Mouse (Mus musculus) liver, postnatal 0 days (tissue): ENCODE results near the gene Itgb8. TPM values are rescaled to one million over a fixed set of nuclear protein-coding genes. Genes with fewer than 3 reads are reported as not detected.

ENCODE experiments used
- ATAC-seq: fragments of 200-750 bp; cut with Nextera tagmentation; 2 replicates; pipeline ENCODE4 v1.8.0; 2017; ENCODE audit warnings: mild to moderate bottlenecking, moderate library complexity
- DNase-seq: peaks from one replicate; pipeline ENCODE4 v3.0.0-alpha.2; 2016
- H3K27ac ChIP-seq: fragments of 300-500 bp; sonication (generic); 2 replicates; pipeline ENCODE4 v1.5.1; 2014; ENCODE audit warnings: antibody characterized with exemption, moderate library complexity, mild to moderate bottlenecking, low read depth
- H3K27me3 ChIP-seq: fragments of 300-500 bp; sonication (generic); 2 replicates; pipeline ENCODE4 v1.6.1; 2014; ENCODE audit warnings: low read length, control low read depth, mixed read lengths; ENCODE audit not compliant: insufficient read depth
- H3K36me3 ChIP-seq: fragments of 300-500 bp; sonication (generic); replicated peaks from 2 replicates; pipeline ENCODE4 v1.6.1; 2014; ENCODE audit warnings: mild to moderate bottlenecking, control low read depth, low read length, moderate library complexity, mixed read lengths; ENCODE audit not compliant: insufficient read depth
- H3K4me1 ChIP-seq: fragments of 300-500 bp; sonication (generic); 2 replicates; pipeline ENCODE4 v1.6.1; 2014; ENCODE audit warnings: antibody characterized with exemption, mild to moderate bottlenecking, control low read depth; ENCODE audit not compliant: insufficient read depth
- H3K4me2 ChIP-seq: fragments of 300-500 bp; sonication (generic); 2 replicates; pipeline ENCODE4 v1.6.1; 2014; ENCODE audit warnings: low read depth, mild to moderate bottlenecking, low read length, moderate library complexity, mixed read lengths
- H3K4me3 ChIP-seq: fragments of 300-500 bp; sonication (generic); 2 replicates; pipeline ENCODE4 v1.5.1; 2014; ENCODE audit warnings: low read depth, low read length
- H3K9ac ChIP-seq: fragments of 300-500 bp; sonication (generic); replicated peaks from 2 replicates; pipeline ENCODE4 v1.6.1; 2014; ENCODE audit warnings: mild to moderate bottlenecking, moderate library complexity
- H3K9me3 ChIP-seq: fragments of 300-500 bp; sonication (generic); 2 replicates; pipeline ENCODE4 v1.6.1; 2016; ENCODE audit warnings: mild to moderate bottlenecking, control low read depth, low read length, mixed read lengths
- CTCF ChIP-seq: sonication (generic); IDR thresholded peaks from 2 replicates; pipeline ENCODE4 v1.5.1; 2016; ENCODE audit warnings: antibody characterized with exemption, low read depth
- EP300 ChIP-seq: IDR thresholded peaks from 2 replicates; pipeline ENCODE4 v1.6.1; 2016; ENCODE audit warnings: antibody characterized with exemption, low read depth, mild to moderate bottlenecking
- WGBS: fragments of 180-500 bp; shearing (Covaris S2); extraction: QIAGEN DNeasy Blood & Tissue Kit; methylation state at CpG from one replicate; pipeline ENCODE4 v1.1.7; 2014; ENCODE audit not compliant: insufficient replicate concordance; 5-methylcytosine and 5-hydroxymethylcytosine counted together
- polyA plus RNA-seq: library from polyadenylated mRNA; unstranded; fragments of >200 nt; fragmentation: Nextera tagmentation; extraction: Ambion mirVana; gene quantifications from 2 replicates; pipeline ENCODE4 v1.2.1, GENCODE M21; 2015

The Itgb8 gene
- polyA plus RNA-seq, 1 experiment from 2014 or later, result 0.19 TPM

GRCm38 (mm10) chr12:119146031-119146430, 92.6 kb downstream of the Itgb8 start:
- ATAC-seq, result no peak

GRCm38 (mm10) chr12:119137946-119138345, 100.7 kb downstream of the Itgb8 start:
- Histone ChIP-seq H3K27me3 (no peaks in the 10 kb centered on the region), H3K4me2 (no peak overlapping the region), H3K36me3 (no peaks in the 10 kb centered on the region), H3K4me3 (no peak overlapping the region), H3K9ac (no peak overlapping the region), H3K9me3 (no peaks in the 10 kb centered on the region), H3K27ac (no peak overlapping the region), H3K4me1 (no peaks in the 10 kb centered on the region)
- ATAC-seq, result no peak
- no peak for DNase-seq
- WGBS, result 56% methylated on average over 1 of the region's 1 CpGs
- TF ChIP-seq EP300 (no peak), CTCF (no peak)

More at GRCm38 (mm10) chr12:119146031-119146430, 92.6 kb downstream of the Itgb8 start:
- Histone ChIP-seq H3K9me3 (no peaks in the 10 kb centered on the region), H3K36me3 (no peaks in the 10 kb centered on the region), H3K4me1 (no peaks in the 10 kb centered on the region), H3K4me3 (no peak overlapping the region), H3K27ac (no peak overlapping the region), H3K27me3 (no peaks in the 10 kb centered on the region), H3K4me2 (no peak overlapping the region), H3K9ac (no peak overlapping the region)
- no peak for TF ChIP-seq EP300
- no peak for TF ChIP-seq CTCF
- WGBS, result 75% methylated on average over 1 of the region's 1 CpGs
- DNase-seq, result no peak

- H3K27ac ChIP-seq, result no peak overlapping the region
- no peaks in the 10 kb centered on the region for H3K9me3 ChIP-seq
- H3K27me3 ChIP-seq, result no peaks in the 10 kb centered on the region
- H3K9ac ChIP-seq, result no peak overlapping the region
- ATAC-seq, result no peak
- H3K4me1 ChIP-seq, result no peaks in the 10 kb centered on the region
- no peaks in the 10 kb centered on the region for H3K36me3 ChIP-seq
- TF ChIP-seq CTCF (no peak), EP300 (no peak)
- WGBS, result 27% methylated on average over 6 of the region's 6 CpGs
- no peak overlapping the region for H3K4me3 ChIP-seq
- H3K4me2 ChIP-seq, result no peak overlapping the region
- DNase-seq, result no peak
Observed at GRCm38 (mm10) chr12:119113522-119114135, 125.0 kb downstream of the Itgb8 start.

DNA sequence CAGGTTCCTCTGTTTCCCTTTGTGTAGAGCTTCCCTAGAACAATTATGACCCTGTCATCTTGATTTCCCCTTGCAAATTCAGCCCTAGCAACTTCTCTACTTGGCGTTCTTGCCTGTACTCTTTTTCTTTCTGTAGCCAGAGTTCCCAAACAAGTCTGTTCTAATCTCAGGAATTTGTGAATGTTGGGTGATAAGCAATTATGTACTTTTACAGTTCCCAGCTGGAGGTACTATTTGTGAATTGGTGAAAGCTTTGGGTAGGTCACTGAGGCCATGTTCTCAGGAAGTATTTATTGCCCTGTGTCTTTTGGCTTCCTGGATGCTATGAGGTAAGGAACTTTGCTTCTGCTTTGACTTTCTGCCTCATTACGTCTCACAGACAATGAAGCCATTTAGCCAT, 128.5 kb downstream of the Itgb8 start:
- TF ChIP-seq EP300, result no peak
- no peak for TF ChIP-seq CTCF
- no peak overlapping the region for H3K27ac ChIP-seq
- DNase-seq (no peak), ATAC-seq (no peak)
- no peaks in the 10 kb centered on the region for H3K4me1 ChIP-seq
- WGBS, result 38% methylated on average over 2 of the region's 2 CpGs
- H3K9me3 ChIP-seq, result no peaks in the 10 kb centered on the region
- no peaks in the 10 kb centered on the region for H3K27me3 ChIP-seq
- no peak overlapping the region for H3K9ac ChIP-seq
- no peak overlapping the region for H3K4me2 ChIP-seq
- H3K4me3 ChIP-seq, result no peak overlapping the region
- H3K36me3 ChIP-seq, result no peaks in the 10 kb centered on the region

Other genes starting within 250 kb of the Itgb8 start
- gene Macc1, start 75.5 kb upstream of the Itgb8 start, polyA plus RNA-seq, result 0.04 TPM in 1 of 2 replicates, not detected in the other